Mouse (Mus musculus) neutrophil, adult 65 days (primary cell): ENCODE measurements around the gene Rpap3. TPM values are rescaled to one million over a fixed set of nuclear protein-coding genes. Genes with fewer than 3 reads are reported as not detected.

Experiments
- total RNA-seq: library from RNA; stranded (reverse); gene quantifications from 2 replicates; pipeline ENCODE4 v1.2.4, GENCODE M21; 2023

The Rpap3 gene
- 3.7 and 3.9 TPM in 2 replicates for total RNA-seq

DNA sequence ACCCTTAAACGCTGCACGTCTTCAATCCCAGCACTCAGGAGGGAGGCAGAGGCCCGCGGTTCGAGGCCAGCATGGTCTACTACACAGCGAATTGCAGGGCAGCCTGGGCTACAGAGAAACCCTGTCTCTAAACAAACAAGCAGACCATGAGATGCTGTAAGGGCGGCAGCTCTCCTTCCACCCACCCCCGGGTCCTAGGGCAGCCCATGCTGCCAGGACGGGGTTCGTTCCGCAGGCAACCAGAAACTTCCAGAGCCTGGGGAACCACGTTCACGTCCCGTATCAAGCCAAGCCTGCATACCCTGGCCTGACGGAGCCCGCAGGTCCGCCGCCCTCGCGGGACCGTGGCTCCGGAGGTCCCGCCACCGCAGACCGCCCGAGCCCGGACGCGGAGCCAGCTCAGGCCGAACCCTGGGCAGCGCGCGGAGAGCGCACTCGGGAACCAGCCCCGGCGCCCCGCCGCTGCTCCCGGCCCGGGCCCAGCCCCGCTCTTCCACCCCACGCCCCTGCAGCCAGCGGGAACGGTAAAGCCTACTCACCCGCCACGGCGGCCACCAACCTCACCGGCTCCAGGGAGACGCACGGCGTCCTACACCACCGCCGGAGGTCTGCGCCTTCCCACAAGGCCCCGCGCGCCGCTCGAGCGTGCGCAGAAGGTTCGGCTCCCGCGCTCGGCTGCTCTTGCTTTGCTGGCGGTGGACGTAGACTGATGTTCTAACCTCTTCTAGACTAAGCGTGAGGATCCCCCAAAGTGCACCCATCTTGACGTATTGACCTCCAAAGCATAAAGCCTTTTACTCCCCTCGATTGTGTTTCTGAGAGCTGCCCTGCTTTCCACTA lies at the start of gene Rpap3:
TSS of gene Rpap3 (minus strand) at position 615 of the 840 bp plus-strand sequence.

DNA sequence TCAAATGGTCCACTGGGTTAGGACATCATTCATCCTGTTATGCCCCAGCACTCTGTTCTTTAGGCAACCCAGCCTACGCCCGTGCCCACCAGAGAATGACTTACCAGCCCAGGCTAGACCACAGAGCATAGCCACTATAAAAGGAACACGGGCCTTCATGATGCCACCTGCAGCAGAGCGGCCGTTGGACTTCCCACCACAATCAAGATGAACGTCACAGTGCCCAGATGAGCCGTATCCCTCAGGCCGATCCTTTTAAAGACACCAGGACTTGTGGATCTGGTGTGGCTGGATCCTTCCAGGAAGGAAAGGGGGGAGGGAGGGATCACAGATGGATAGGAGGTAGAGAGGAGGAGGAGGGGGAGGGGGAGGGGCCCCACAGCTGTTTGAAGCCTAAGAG lies 25.5 kb upstream of the Rpap3 start, which contains the start of gene Endou:
TSS of gene Endou (minus strand) at position 229 of the 400 bp plus-strand sequence.

Other genes with a start within 250 kb of the Rpap3 start
- gene Endou, start 25.5 kb upstream of the Rpap3 start, total RNA-seq, result 0.23 TPM in 1 of 2 replicates, not detected in the other
- 5.3 and 6.1 TPM in 2 replicates for gene Rapgef3, start 62.1 kb upstream of the Rpap3 start, total RNA-seq
- 32.9 and 37.8 TPM in 2 replicates for gene Slc48a1, start 72.7 kb upstream of the Rpap3 start, total RNA-seq
- 13.6 and 19.0 TPM in 2 replicates for gene Hdac7, start 138.7 kb upstream of the Rpap3 start, total RNA-seq
- 1.2 and 1.3 TPM in 2 replicates for gene Vdr, start 204.8 kb upstream of the Rpap3 start, total RNA-seq